Mouse (Mus musculus) left cerebral cortex, adult 2 months (tissue): ENCODE data around the gene Gm11032. TPM values are rescaled to one million over a fixed set of nuclear protein-coding genes. Genes with fewer than 3 reads are reported as not detected.
A peak's percentile ranks its signal among the peaks of the same experiment; 100 is the strongest.
"Not testable (repeated sequence)": the region's sequence is repeated elsewhere in the genome, so short reads cannot be mapped to it uniquely, and the experiment has no call there.

Experiments used
- DNase-seq, 2 experiments: peaks; one replicate each; pipeline ENCODE4 v3.0.0; 2021 to 2022; ENCODE audit warnings: low spot score in 2 of 2, mixed read lengths in 1 of 2; ENCODE audit errors: extremely low spot score in 1 of 2
- H3K27ac ChIP-seq: fragments of 200-600 bp; 2 replicates; pipeline ENCODE4 v1.8.1; 2022
- H3K4me3 ChIP-seq: fragments of 200-600 bp; 2 replicates; pipeline ENCODE4 v1.8.1; 2022
- CTCF ChIP-seq: fragments of 200-600 bp; IDR thresholded peaks from 2 replicates; pipeline ENCODE4 v1.8.1; 2022; ENCODE audit warnings: antibody characterized with exemption, mild to moderate bottlenecking, moderate library complexity
- intact Hi-C: fragments of 180-260 bp; cut with DNase I; formaldehyde crosslinking; loops from one replicate; pipeline ENCODE4 v1.15.1; 2025
- total RNA-seq, 2 experiments: library from RNA; stranded (reverse); gene quantifications; 2 replicates each; pipeline ENCODE4 v1.2.3; 2021

The Gm11032 gene
- total RNA-seq, 2 experiments from 2014 or later = not detected

DNA sequence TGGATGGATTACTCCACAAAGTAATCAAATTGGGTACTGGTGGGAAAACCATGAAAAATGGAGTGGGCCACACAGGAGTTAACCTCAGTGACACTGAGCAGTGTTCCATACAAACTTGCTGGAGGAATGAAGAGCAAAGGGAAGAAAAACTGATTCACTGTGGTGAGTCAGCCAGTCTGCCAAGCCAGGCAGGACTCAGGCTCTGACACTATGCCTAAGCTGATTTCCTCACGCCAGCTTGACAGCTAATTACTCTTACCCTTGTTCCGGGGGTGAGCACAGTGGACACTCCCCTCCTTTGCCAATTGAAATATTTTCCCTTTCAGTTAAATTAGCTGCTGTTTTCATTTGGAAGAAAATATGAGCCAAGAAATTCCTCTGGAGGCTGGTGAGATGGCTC, 13.6 kb downstream of the Gm11032 start:
- no peak for DNase-seq
- TF ChIP-seq CTCF = no peak
- intact Hi-C loops = no loop called here
- Histone ChIP-seq H3K27ac (no peak overlapping the region), H3K4me3 (no peak overlapping the region)

DNA sequence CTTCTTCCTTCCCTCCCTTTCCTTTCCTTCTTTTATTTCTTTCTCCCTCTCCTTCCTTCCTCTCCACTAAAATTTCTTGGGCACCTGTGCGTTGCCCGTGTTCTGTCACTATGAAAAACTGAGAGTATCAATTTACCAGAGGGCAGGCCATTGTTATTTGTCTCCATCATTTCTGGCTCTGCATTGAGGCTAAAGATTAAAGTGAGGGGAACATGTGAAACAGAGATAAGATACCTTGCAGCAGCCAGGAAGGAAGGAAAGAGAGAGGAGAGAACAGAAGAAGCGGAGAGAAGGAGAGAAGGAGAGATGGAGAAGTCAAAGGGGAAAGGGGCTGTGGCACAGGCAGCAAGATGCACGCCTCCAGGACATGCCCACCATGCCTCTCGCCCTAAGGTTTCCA, 14.5 kb downstream of the Gm11032 start:
- Histone ChIP-seq H3K4me3 (no peak overlapping the region), H3K27ac (no peak overlapping the region)
- no peak for TF ChIP-seq CTCF
- no peak for DNase-seq
- intact Hi-C loops = no loop called here

DNA sequence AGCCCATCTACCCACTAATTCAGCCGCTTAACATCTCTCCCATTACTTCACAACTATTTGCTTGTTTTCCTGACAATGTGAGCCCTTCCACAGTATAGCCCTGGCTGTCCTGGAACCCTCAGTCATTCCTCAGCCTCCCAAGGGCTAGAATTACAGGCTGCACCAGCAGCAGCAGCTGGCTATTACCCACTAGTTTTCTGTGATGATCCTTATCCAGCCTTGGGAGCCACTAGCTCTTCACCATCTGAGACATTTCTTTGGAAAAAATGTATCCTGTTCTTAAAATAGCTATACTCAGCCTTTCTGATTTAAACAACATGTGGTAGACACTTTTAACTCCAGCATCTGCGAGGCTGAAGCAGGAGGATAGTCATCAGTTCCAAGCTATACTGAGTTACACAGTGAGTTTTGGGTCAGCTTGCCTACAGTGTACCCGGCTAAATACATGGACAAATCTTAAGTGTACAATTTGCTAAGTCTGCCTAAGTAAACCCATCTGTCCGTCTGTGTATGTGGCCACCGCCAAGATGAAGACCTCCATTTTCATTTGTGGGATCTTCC, 17.0 kb downstream of the Gm11032 start:
- no peak for TF ChIP-seq CTCF
- H3K4me3 ChIP-seq = peak overlapping the region; percentile 67
- intact Hi-C loops = loop anchor here (2.0 kb wide), 1 partner anchor 42 kb away; the partner anchor contains the start of gene Mtmr3
- peak overlapping the region; percentile 45 for H3K27ac ChIP-seq
- DNase-seq = no peak

DNA sequence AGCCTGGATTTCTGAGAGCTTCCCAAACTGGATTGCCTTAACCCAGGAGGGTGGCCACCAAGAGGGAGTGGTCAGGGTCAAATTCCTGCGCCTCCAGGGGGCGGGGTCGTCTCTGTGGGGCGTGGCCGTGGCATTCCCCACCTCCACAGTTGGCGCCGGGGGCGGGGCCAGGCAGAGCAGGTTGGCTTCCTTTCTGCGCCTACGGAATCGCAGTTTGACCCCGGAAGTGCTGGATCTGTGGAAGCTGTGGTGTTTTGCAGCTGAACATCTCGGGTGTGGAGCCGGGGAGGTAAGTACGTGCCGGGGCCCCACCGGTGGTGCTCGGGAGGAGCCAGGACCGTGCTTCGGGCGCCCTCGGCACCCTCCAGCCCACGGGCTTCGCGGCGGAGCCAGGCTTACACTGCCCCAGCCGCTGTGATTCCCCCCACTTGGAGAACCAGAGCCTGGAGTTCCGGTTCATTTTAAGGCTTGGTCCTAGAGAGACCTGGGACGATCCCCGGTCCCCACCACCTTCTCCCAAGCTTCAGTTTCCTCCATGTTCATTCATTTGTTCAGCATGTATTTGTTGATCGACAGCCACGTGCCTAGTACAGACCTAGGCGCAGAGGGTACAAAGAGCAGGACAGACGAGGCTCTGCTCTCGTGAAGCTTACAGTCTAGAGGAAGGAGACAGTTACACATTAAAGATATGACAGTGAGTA, 17.8 kb downstream of the Gm11032 start, which contains the start of gene Ascc2:
Gene Ascc2, plus strand, starts transcription at position 214 of the 701 bp plus-strand sequence.
- H3K27ac ChIP-seq = peak within 1 kb of the TSS; percentile 82
- peak; percentile 87 to 89 for DNase-seq
- TF ChIP-seq CTCF = peak; percentile 7
- intact Hi-C loops = loop anchor here (2.0 kb wide), 1 partner anchor 43 kb away; the partner anchor contains the start of gene Mtmr3
- peak within 1 kb of the TSS; percentile 67 for H3K4me3 ChIP-seq

DNA sequence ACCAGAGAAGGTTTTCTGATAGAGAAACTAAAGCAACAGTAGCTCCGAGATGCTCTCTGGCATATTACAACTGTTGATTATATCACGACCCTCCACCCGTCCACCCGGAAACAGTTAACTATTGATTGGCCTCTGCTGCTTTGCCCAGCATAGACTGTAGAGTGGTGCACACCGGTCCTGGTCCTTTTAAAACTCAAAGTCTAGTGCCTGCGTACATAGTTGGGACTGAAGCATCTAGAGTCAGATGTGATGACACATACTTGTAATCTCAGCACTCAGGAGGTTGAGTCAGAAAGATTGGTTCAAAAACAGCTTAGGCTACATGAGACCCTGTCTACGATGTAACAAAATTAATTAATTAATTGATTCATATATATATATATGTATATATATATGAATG, 18.4 kb downstream of the Gm11032 start:
- TF ChIP-seq CTCF = no peak
- intact Hi-C loops = no loop called here

DNA sequence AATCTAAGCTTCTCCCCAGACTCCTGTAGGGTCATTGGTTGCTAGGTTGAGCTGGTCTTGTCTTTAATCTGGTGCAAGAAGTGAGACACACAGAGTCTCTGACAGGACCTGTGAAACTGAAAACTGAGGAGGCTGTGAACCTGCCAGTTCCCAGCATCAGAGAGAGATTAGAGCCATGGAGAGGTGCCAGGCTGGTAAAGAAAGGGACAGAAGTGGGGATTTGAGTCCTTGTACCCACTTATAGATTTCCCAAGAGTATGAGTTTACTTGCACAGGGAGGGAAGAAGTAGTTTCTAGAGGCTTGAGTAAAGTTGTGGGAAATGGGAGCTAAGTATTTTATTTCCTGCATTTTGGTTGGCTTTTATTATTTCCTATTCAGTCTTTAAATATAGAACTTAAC, 21.3 kb downstream of the Gm11032 start:
- Histone ChIP-seq H3K4me3 (no peak overlapping the region), H3K27ac (no peak overlapping the region)
- intact Hi-C loops = no loop called here
- DNase-seq = no peak
- no peak for TF ChIP-seq CTCF

More for the DNA sequence above, 18.4 kb downstream of the Gm11032 start:
- Histone ChIP-seq H3K27ac (peak overlapping the region; percentile 82), H3K4me3 (peak overlapping the region; percentile 67)
- DNase-seq = no peak

DNA sequence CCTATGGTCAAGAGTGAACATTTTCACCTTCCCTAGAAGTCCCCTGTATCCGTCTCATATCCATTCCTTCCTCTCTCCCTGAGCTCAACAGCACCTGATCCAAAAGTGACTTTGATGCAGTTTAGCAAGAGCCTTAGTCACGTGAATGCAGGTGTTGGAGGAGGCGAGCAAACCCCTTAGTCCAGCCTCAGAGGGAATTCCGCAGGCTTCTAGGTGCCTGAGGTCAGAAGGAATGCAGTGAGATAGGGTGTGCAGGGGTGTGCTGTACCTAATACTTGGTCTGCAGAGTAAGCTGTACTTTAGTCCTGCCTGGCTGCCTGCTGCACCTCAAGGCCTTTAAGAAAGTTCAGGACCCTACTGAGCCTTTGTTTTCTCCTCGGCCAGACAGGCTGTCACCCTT, 23.9 kb downstream of the Gm11032 start:
- no peak for DNase-seq
- TF ChIP-seq CTCF = no peak
- Histone ChIP-seq H3K27ac (no peak overlapping the region), H3K4me3 (no peak overlapping the region)
- intact Hi-C loops = no loop called here

DNA sequence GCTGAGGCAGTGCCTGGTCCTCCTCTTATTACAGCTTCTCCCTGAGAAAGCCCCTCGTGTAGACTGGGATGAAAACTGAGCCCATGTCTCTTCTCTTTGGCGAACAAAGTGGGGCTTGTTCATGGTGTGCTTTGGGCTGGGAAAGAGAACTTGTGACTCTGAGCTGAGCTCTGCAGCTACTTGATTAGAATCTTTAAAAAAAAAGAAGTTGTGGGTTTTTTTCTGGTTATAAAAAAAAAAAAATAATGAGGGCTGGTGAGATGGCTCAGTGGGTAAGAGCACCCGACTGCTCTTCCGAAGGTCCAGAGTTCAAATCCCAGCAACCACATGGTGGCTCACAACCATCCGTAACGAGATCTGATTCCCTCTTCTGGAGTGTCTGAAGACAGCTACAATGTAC, 25.3 kb downstream of the Gm11032 start:
- intact Hi-C loops, H3K4me3 ChIP-seq, DNase-seq, H3K27ac ChIP-seq: not testable (repeated sequence)

DNA sequence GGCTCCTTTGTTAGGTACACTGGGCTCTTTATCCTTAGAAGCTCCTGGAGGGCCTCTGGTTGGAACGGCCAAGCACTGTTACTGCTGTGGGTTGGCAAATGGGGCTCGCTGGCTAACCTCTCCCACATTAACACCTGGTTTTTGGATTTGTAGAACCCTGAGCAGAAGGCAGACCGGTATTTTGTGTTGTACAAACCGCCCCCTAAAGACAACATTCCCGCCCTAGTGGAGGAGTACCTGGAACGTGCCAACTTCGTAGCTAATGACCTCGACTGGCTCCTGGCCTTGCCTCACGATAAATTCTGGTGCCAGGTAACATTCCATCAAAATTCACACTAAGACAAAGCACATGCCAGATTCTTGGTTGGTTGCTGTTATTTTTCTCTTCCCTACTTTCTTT, 26.5 kb downstream of the Gm11032 start:
- Histone ChIP-seq H3K4me3 (no peak overlapping the region), H3K27ac (no peak overlapping the region)
- TF ChIP-seq CTCF = no peak
- intact Hi-C loops = no loop called here
- DNase-seq = no peak

DNA sequence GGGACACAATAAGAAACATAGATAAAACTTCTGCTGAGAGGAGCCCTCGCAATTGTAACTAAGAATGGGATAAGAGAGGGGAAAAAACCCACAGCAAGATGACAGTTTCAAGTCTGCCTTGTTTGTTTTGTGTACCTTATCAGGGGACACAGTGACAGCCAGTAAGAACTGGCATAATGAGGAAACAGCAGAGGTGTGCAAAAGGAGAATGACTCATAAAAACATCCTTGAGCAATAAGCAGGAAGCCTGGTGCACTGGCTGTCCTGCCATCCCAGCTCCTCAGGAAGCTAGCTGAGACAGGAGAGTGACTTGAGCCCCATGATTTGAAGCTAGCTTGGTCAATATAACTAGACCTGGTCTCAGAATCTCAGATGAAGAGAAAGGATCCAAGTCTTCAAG, 40.0 kb downstream of the Gm11032 start:
- TF ChIP-seq CTCF = no peak
- Histone ChIP-seq H3K4me3 (no peak overlapping the region), H3K27ac (no peak overlapping the region)
- no peak for DNase-seq
- intact Hi-C loops = no loop called here

DNA sequence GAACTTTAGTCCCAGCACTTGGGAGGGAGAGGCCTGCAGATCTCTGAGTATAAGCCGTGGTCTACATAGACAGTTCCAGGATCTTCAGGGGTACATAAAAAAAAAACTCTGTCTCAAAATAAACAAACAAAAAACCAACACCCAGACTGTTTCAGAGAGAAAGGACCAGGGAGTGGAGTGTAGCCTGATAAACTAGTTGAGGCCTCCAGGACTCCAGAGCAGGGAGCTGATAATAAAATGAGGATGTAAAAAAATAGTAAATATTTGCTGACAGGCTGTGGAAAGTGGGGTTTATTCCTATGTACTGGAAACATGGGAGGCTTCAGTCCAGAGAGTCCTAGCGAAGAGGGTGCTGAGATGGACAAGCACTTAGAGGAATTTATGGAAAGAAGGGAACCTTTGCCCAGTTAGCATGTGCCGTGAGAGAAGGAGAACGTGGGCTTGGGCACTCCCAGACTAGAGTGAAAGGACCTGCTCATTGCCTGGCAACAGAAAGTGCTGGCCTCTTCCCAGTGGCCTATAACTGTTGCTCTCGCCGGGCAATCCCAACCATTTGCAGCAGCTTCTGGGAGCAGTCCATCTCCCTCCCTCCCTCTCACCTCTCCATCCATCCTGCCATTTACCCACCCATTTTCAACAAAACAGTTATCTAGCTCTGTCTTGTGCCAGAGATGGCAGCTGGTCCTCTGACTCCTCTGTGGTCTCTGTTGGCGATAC, 40.6 kb downstream of the Gm11032 start:
- H3K27ac ChIP-seq = peak overlapping the region; percentile 42; the same call in 1 of the 2 replicates

DNA sequence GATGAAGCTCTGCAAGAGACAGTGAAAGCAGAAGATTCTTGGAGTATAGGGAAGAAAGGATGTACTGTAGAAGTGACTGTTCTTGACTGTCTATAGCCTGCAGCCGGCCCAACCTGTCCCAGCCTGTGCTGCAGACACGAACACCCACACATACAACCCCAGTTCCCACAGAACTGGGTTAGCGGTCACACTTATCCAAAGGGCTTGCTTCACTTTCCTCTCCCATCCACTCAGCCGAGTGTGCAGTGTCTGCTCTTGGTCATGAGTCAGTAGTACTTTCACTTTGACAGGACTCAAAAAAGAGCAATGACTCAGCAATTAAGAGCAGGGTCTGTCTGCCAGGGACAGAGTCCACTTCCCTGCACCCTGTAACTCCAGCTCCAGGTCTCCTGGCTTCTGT, 41.5 kb downstream of the Gm11032 start:
- no peak overlapping the region for H3K4me3 ChIP-seq
- no peak for DNase-seq
- intact Hi-C loops = no loop called here
- H3K27ac ChIP-seq = peak overlapping the region; percentile 42
- TF ChIP-seq CTCF = no peak

More for the DNA sequence above, 40.6 kb downstream of the Gm11032 start:
- H3K4me3 ChIP-seq = no peak overlapping the region
- DNase-seq = no peak
- intact Hi-C loops = no loop called here
- TF ChIP-seq CTCF = no peak
